Mouse (Mus musculus) lung, postnatal 0 days (tissue): ENCODE measurements around the gene Plcl1.

Experiments used
- CTCF ChIP-seq: IDR thresholded peaks from 2 replicates; pipeline ENCODE4 v1.5.1; 2016; ENCODE audit warnings: antibody characterized with exemption, mild to moderate bottlenecking
- EP300 ChIP-seq: IDR thresholded peaks from 2 replicates; pipeline ENCODE4 v1.6.1; 2016; ENCODE audit warnings: antibody characterized with exemption, mild to moderate bottlenecking, control low read depth

GRCm38 (mm10) chr1:55717283-55717803 is 311.6 kb downstream of the Plcl1 start:
- TF ChIP-seq CTCF, result no peak
- peak; percentile 79 for TF ChIP-seq EP300
